Mouse (Mus musculus) embryonic facial prominence, embryonic 14.5 days (tissue): ENCODE data around the gene Fut2. TPM values are rescaled to one million over a fixed set of nuclear protein-coding genes. Genes with fewer than 3 reads are reported as not detected.
"Not testable (repeated sequence)": the region's sequence is repeated elsewhere in the genome, so short reads cannot be mapped to it uniquely, and the experiment has no call there.

Source experiments
- ATAC-seq: fragments of 200-750 bp; cut with Nextera tagmentation; 2 replicates; pipeline ENCODE4 v1.8.0; 2017; ENCODE audit warnings: low read depth, moderate number of reproducible peaks, moderate TSS enrichment
- DNase-seq: peaks from one replicate; pipeline ENCODE4 v3.0.0-alpha.2; 2015; ENCODE audit warnings: low spot score
- H3K27ac ChIP-seq: fragments of 300-500 bp; sonication (generic); replicated peaks from 2 replicates; pipeline ENCODE4 v1.5.1; 2014; ENCODE audit warnings: low read depth, mild to moderate bottlenecking, low read length, moderate library complexity
- H3K27me3 ChIP-seq: fragments of 300-500 bp; sonication (generic); replicated peaks from 2 replicates; pipeline ENCODE4 v1.6.1; 2014; ENCODE audit warnings: low read length; ENCODE audit not compliant: control insufficient read depth, insufficient read depth
- H3K36me3 ChIP-seq: fragments of 300-500 bp; sonication (generic); 2 replicates; pipeline ENCODE4 v1.6.1; 2014; ENCODE audit warnings: low read length, mixed read lengths; ENCODE audit not compliant: control insufficient read depth, insufficient read depth
- H3K4me1 ChIP-seq: fragments of 300-500 bp; sonication (generic); 2 replicates; pipeline ENCODE4 v1.6.1; 2014; ENCODE audit warnings: antibody characterized with exemption, low read length; ENCODE audit not compliant: control insufficient read depth, insufficient read depth
- H3K4me2 ChIP-seq: fragments of 300-500 bp; sonication (generic); 2 replicates; pipeline ENCODE4 v1.6.1; 2014; ENCODE audit warnings: low read depth, mild to moderate bottlenecking, low read length, moderate library complexity, mixed read lengths
- H3K4me3 ChIP-seq: fragments of 300-500 bp; sonication (generic); 2 replicates; pipeline ENCODE4 v1.5.1; 2014; ENCODE audit warnings: low read depth, mild to moderate bottlenecking, low read length
- H3K9ac ChIP-seq: fragments of 300-500 bp; sonication (generic); 2 replicates; pipeline ENCODE4 v1.6.1; 2014; ENCODE audit warnings: low read depth, mild to moderate bottlenecking, low read length, moderate library complexity, mixed read lengths
- H3K9me3 ChIP-seq: fragments of 300-500 bp; sonication (generic); 2 replicates; pipeline ENCODE4 v1.6.1; 2016; ENCODE audit warnings: low read length; ENCODE audit not compliant: control insufficient read depth
- WGBS: fragments of 180-500 bp; shearing (Covaris S2); extraction: QIAGEN DNeasy Blood & Tissue Kit; methylation state at CpG from one replicate; pipeline ENCODE4 v1.1.7; 2014; 5-methylcytosine and 5-hydroxymethylcytosine counted together
- polyA plus RNA-seq: library from polyadenylated mRNA; unstranded; fragments of >200 nt; fragmentation: Nextera tagmentation; extraction: Ambion mirVana; gene quantifications from 2 replicates; pipeline ENCODE4 v1.2.1, GENCODE M21; 2014

The Fut2 gene
- polyA plus RNA-seq, 1 experiment from 2014 or later, result 1.9 TPM

- H3K4me1 ChIP-seq, result peaks cover 9% of the 10 kb centered on the region; the same call in 1 of the 2 replicates
- no peaks in the 10 kb centered on the region for H3K36me3 ChIP-seq
- H3K9me3 ChIP-seq, result no peaks in the 10 kb centered on the region
- DNase-seq (no peak), ATAC-seq (no peak)
- no peak overlapping the region for H3K9ac ChIP-seq
- no peak overlapping the region for H3K27ac ChIP-seq
- no peak overlapping the region for H3K4me2 ChIP-seq
- WGBS, result 94% methylated on average over 9 of the region's 9 CpGs
- no peaks in the 10 kb centered on the region for H3K27me3 ChIP-seq
- no peak overlapping the region for H3K4me3 ChIP-seq
Measured at GRCm38 (mm10) chr7:45668921-45669320, 2.7 kb upstream of the Fut2 start.

- no peak overlapping the region for H3K9ac ChIP-seq
- no peaks in the 10 kb centered on the region for H3K27me3 ChIP-seq
- H3K4me2 ChIP-seq, result no peak overlapping the region
- WGBS, result 68% methylated on average over 14 of the region's 14 CpGs
- H3K9me3 ChIP-seq, result no peaks in the 10 kb centered on the region
- no peak for ATAC-seq
- H3K4me3 ChIP-seq, result no peak overlapping the region
- H3K36me3 ChIP-seq, result no peaks in the 10 kb centered on the region
- peak; percentile 69 for DNase-seq
- H3K4me1 ChIP-seq, result peaks cover 9% of the 10 kb centered on the region; the same call in 1 of the 2 replicates
- H3K27ac ChIP-seq, result no peak overlapping the region
Measured at GRCm38 (mm10) chr7:45667761-45668160, 1.6 kb upstream of the Fut2 start.

GRCm38 (mm10) chr7:45665303-45666138, 673 bp downstream of the Fut2 start:
- no peak overlapping the region for H3K4me2 ChIP-seq
- no peaks in the 10 kb centered on the region for H3K27me3 ChIP-seq
- H3K4me1 ChIP-seq, result peaks cover 9% of the 10 kb centered on the region; the same call in 1 of the 2 replicates
- ATAC-seq (peak; percentile 68), DNase-seq (peak; percentile 59)
- WGBS, result 47% methylated on average over 13 of the region's 13 CpGs
- no peaks in the 10 kb centered on the region for H3K36me3 ChIP-seq
- H3K9ac ChIP-seq, result peak overlapping the region; percentile 30; the same call in 1 of the 2 replicates
- no peak overlapping the region for H3K27ac ChIP-seq
- no peak overlapping the region for H3K4me3 ChIP-seq
- no peaks in the 10 kb centered on the region for H3K9me3 ChIP-seq

DNA sequence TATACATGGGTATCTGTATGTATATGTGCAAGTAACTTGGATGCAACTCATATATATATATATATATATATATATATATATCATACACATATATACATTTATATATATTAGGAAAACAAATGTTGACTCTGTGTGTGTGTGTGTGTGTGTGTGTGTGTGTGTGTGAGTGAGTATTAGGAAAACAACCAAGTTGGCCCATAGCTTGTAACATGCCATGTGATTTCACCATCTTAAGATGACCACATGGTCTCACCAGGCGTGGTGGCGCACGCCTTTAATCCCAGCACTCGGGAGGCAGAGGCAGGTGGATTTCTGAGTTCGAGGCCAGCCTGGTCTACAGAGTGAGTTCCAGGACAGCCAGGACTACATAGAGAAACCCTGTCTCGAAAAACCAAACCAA, 4.5 kb downstream of the Fut2 start:
- not testable (repeated sequence) for H3K9me3 ChIP-seq, H3K4me2 ChIP-seq, H3K9ac ChIP-seq, H3K4me3 ChIP-seq, DNase-seq, H3K27ac ChIP-seq, ATAC-seq, H3K4me1 ChIP-seq, H3K36me3 ChIP-seq, H3K27me3 ChIP-seq
- WGBS, result 90% methylated on average over 6 of the region's 6 CpGs

GRCm38 (mm10) chr7:45660746-45661478, 5.3 kb downstream of the Fut2 start:
- DNase-seq (no peak), ATAC-seq (no peak)
- Histone ChIP-seq H3K36me3 (no peaks in the 10 kb centered on the region), H3K4me1 (peaks cover 9% of the 10 kb centered on the region; the same call in 1 of the 2 replicates), H3K4me2 (no peak overlapping the region), H3K9ac (no peak overlapping the region), H3K27ac (no peak overlapping the region), H3K27me3 (no peaks in the 10 kb centered on the region), H3K4me3 (no peak overlapping the region), H3K9me3 (0 out of 2 replicates have a peak, but pooled peaks cover 6% of the 10 kb centered on the region)
- WGBS, result 72% methylated on average over 11 of the region's 11 CpGs

- H3K4me2 ChIP-seq, result peak overlapping the region; percentile 34
Measured at GRCm38 (mm10) chr7:45654424-45655047, 11.7 kb downstream of the Fut2 start.

GRCm38 (mm10) chr7:45650484-45650883, 15.7 kb downstream of the Fut2 start:
- not testable (repeated sequence) for ATAC-seq, H3K27me3 ChIP-seq, H3K9ac ChIP-seq, H3K27ac ChIP-seq, H3K4me3 ChIP-seq, H3K9me3 ChIP-seq, H3K4me2 ChIP-seq, DNase-seq, H3K4me1 ChIP-seq, H3K36me3 ChIP-seq
- WGBS, result 92% methylated on average over 18 of the region's 20 CpGs

More at GRCm38 (mm10) chr7:45654424-45655047, 11.7 kb downstream of the Fut2 start:
- ATAC-seq (peak; percentile 73), DNase-seq (peak; percentile 70)
- no peaks in the 10 kb centered on the region for H3K36me3 ChIP-seq
- 0 out of 2 replicates have a peak, but pooled peaks cover 6% of the 10 kb centered on the region for H3K9me3 ChIP-seq
- no peak overlapping the region for H3K9ac ChIP-seq
- H3K4me1 ChIP-seq, result no peaks in the 10 kb centered on the region
- H3K27me3 ChIP-seq, result no peaks in the 10 kb centered on the region
- peak overlapping the region; percentile 36; the same call in 1 of the 2 replicates for H3K27ac ChIP-seq
- H3K4me3 ChIP-seq, result no peak overlapping the region
- 28% methylated on average over 17 of the region's 17 CpGs for WGBS

GRCm38 (mm10) chr7:45649351-45649750, 16.8 kb downstream of the Fut2 start:
- H3K9ac ChIP-seq, result no peak overlapping the region
- ATAC-seq, result no peak
- DNase-seq, result no peak
- peaks cover 4% of the 10 kb centered on the region; the same call in 1 of the 2 replicates for H3K4me1 ChIP-seq
- H3K36me3 ChIP-seq, result no peaks in the 10 kb centered on the region
- no peak overlapping the region for H3K4me3 ChIP-seq
- no peak overlapping the region for H3K27ac ChIP-seq
- no peak overlapping the region for H3K4me2 ChIP-seq
- no peaks in the 10 kb centered on the region for H3K9me3 ChIP-seq
- H3K27me3 ChIP-seq, result no peaks in the 10 kb centered on the region
- 80% methylated on average over 8 of the region's 8 CpGs for WGBS
